Mouse (Mus musculus) hindbrain, embryonic 16.5 days (tissue): ENCODE measurements at regions not wholly inside any gene's neighbourhood (a gene's known extent, or its start where the extent isn't known, plus 50 kb on each side); places are given as distances from the start of the nearest gene placed in this dataset.

Experiments
- ATAC-seq: fragments of 200-750 bp; cut with Nextera tagmentation; 2 replicates; pipeline ENCODE4 v1.8.0; 2017; ENCODE audit warnings: moderate TSS enrichment, moderate library complexity
- H3K27ac ChIP-seq: fragments of 300-500 bp; sonication (generic); 2 replicates; pipeline ENCODE4 v1.5.1; 2014; ENCODE audit warnings: low read depth, mild to moderate bottlenecking, control low read depth, low read length, moderate library complexity
- H3K27me3 ChIP-seq: fragments of 300-500 bp; sonication (generic); replicated peaks from 2 replicates; pipeline ENCODE4 v1.6.1; 2014; ENCODE audit warnings: low read length; ENCODE audit not compliant: control insufficient read depth, insufficient read depth
- H3K36me3 ChIP-seq: fragments of 300-500 bp; sonication (generic); 2 replicates; pipeline ENCODE4 v1.6.1; 2014; ENCODE audit warnings: mild to moderate bottlenecking, low read length, moderate library complexity, mixed read lengths; ENCODE audit not compliant: control insufficient read depth, insufficient read depth
- H3K4me1 ChIP-seq: fragments of 300-500 bp; sonication (generic); 2 replicates; pipeline ENCODE4 v1.6.1; 2014; ENCODE audit warnings: low read depth, low read length; ENCODE audit not compliant: control insufficient read depth, insufficient read depth
- H3K4me2 ChIP-seq: fragments of 300-500 bp; sonication (generic); 2 replicates; pipeline ENCODE4 v1.6.1; 2014; ENCODE audit warnings: mild to moderate bottlenecking, low read length, control low read depth, moderate library complexity
- H3K4me3 ChIP-seq: fragments of 300-500 bp; sonication (generic); 2 replicates; pipeline ENCODE4 v1.5.1; 2014; ENCODE audit warnings: mild to moderate bottlenecking, low read length, control low read depth, moderate library complexity
- H3K9ac ChIP-seq: fragments of 300-500 bp; sonication (generic); 2 replicates; pipeline ENCODE4 v1.6.1; 2014; ENCODE audit warnings: low read depth, mild to moderate bottlenecking, control low read depth, low read length, moderate library complexity
- H3K9me3 ChIP-seq: fragments of 300-500 bp; sonication (generic); 2 replicates; pipeline ENCODE4 v1.6.1; 2014; ENCODE audit warnings: mild to moderate bottlenecking, low read length, moderate library complexity; ENCODE audit not compliant: control insufficient read depth
- WGBS: fragments of 180-500 bp; shearing (Covaris S2); extraction: QIAGEN DNeasy Blood & Tissue Kit; methylation state at CpG from one replicate; pipeline ENCODE4 v1.1.7; 2014; 5-methylcytosine and 5-hydroxymethylcytosine counted together

- Histone ChIP-seq H3K9me3 (no peaks in the 10 kb centered on the region), H3K36me3 (no peaks in the 10 kb centered on the region)
- ATAC-seq = peak; percentile 78; the same call in 1 of the 2 replicates
Measured at GRCm38 (mm10) chr14:86350526-86350925, 790.5 kb downstream of the Diaph3 start.

GRCm38 (mm10) chr14:86339007-86339406 is 802.0 kb downstream of the Diaph3 start:
- H3K4me2 ChIP-seq = no peak overlapping the region
- H3K36me3 ChIP-seq = no peaks in the 10 kb centered on the region
- no peak overlapping the region for H3K9ac ChIP-seq
- ATAC-seq = no peak
- no peaks in the 10 kb centered on the region for H3K27me3 ChIP-seq
- WGBS = 74% methylated on average over 6 of the region's 6 CpGs
- no peaks in the 10 kb centered on the region for H3K4me1 ChIP-seq
- no peak overlapping the region for H3K4me3 ChIP-seq
- no peak overlapping the region for H3K27ac ChIP-seq
- no peaks in the 10 kb centered on the region for H3K9me3 ChIP-seq

More at GRCm38 (mm10) chr14:86350526-86350925, 790.5 kb downstream of the Diaph3 start:
- Histone ChIP-seq H3K27ac (no peak overlapping the region), H3K9ac (no peak overlapping the region), H3K4me1 (no peaks in the 10 kb centered on the region), H3K4me2 (no peak overlapping the region), H3K27me3 (no peaks in the 10 kb centered on the region), H3K4me3 (no peak overlapping the region)
- 43% methylated on average over 1 of the region's 1 CpGs for WGBS

DNA sequence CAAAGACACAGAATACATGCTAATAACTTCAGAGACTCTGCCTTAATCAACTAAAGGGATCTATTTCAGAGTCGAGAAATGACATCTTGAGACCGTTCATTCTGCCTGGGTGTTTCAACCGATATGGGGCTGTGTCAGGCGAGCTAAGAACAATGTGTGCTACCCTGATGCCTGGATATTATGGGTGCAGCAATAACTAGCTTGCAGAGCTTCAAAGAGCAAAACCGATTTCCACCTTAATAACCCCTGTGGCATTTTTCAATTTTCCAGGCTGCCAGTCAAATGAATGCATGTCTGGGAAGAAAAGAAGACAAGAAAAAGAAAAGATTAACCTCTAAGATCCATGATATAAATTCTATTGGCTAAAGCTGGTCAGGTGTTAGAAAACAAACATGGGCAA is 804.0 kb downstream of the Diaph3 start:
- Histone ChIP-seq H3K36me3 (no peaks in the 10 kb centered on the region), H3K9ac (no peak overlapping the region), H3K9me3 (no peaks in the 10 kb centered on the region), H3K4me1 (no peaks in the 10 kb centered on the region), H3K4me3 (no peak overlapping the region), H3K27me3 (no peaks in the 10 kb centered on the region), H3K27ac (no peak overlapping the region), H3K4me2 (no peak overlapping the region)
- 78% methylated on average over 5 of the region's 5 CpGs for WGBS
- no peak for ATAC-seq

DNA sequence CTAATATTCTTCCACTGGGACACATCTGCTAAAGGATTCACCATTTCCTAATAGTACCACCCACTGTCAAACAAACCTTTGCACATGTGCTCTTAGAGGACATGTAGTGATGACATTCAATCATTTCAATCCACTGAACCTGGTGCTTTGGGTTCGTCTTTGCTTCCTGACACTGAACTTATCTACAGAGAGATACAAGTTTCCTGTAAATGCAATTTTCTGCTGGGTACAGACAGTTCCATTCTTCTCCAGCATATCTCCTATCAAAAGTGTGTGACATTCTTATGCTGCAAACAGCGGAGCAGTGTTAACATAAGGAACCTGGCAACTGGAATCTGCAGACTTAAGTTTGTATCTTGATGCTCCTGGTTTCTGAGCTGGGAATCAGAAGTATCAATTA is 805.8 kb downstream of the Diaph3 start:
- 88% methylated on average over 2 of the region's 2 CpGs for WGBS
- Histone ChIP-seq H3K36me3 (no peaks in the 10 kb centered on the region), H3K27ac (no peak overlapping the region), H3K4me3 (no peak overlapping the region), H3K4me1 (no peaks in the 10 kb centered on the region), H3K4me2 (no peak overlapping the region), H3K9ac (no peak overlapping the region), H3K9me3 (no peaks in the 10 kb centered on the region), H3K27me3 (no peaks in the 10 kb centered on the region)
- ATAC-seq = no peak

- ATAC-seq = no peak
- WGBS = 74% methylated on average over 3 of the region's 3 CpGs
- no peaks in the 10 kb centered on the region for H3K9me3 ChIP-seq
- no peaks in the 10 kb centered on the region for H3K27me3 ChIP-seq
- H3K4me1 ChIP-seq = no peaks in the 10 kb centered on the region; the same call in 1 of the 2 replicates
- no peak overlapping the region for H3K27ac ChIP-seq
- no peak overlapping the region for H3K9ac ChIP-seq
- H3K4me3 ChIP-seq = no peak overlapping the region
- no peaks in the 10 kb centered on the region for H3K36me3 ChIP-seq
- no peak overlapping the region for H3K4me2 ChIP-seq
Measured at GRCm38 (mm10) chr14:86329176-86329575, 811.9 kb downstream of the Diaph3 start.

DNA sequence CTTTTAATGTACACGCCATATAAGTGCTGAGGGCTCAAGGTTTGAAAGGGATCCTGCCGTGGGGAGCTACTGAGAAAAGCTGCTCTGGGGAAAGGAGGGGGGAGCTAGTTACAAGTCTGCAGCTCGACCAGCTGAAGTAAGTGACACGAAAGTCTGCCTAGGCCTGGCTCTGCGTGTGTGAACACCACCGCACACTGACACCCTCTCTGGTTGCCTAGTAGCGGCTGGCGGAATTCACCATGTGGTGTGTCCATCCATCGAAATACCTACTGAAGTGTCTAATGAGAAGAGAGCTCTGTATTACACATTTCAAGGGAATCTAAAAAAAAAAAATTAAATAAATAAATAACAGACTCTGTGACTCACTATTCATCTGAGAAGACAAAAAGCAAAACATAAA is 813.4 kb downstream of the Diaph3 start:
- no peaks in the 10 kb centered on the region; the same call in 1 of the 2 replicates for H3K4me1 ChIP-seq
- no peak overlapping the region for H3K9ac ChIP-seq
- H3K27me3 ChIP-seq = no peaks in the 10 kb centered on the region
- H3K27ac ChIP-seq = no peak overlapping the region
- no peaks in the 10 kb centered on the region for H3K9me3 ChIP-seq
- no peak overlapping the region for H3K4me2 ChIP-seq
- no peaks in the 10 kb centered on the region for H3K36me3 ChIP-seq
- no peak overlapping the region for H3K4me3 ChIP-seq
- WGBS = 36% methylated on average over 9 of the region's 9 CpGs
- peak; percentile 85 for ATAC-seq

GRCm38 (mm10) chr14:86322365-86322764 is 818.7 kb downstream of the Diaph3 start:
- no peaks in the 10 kb centered on the region for H3K36me3 ChIP-seq
- no peak overlapping the region for H3K4me2 ChIP-seq
- no peaks in the 10 kb centered on the region for H3K27me3 ChIP-seq
- no peak overlapping the region for H3K9ac ChIP-seq
- no peak overlapping the region for H3K4me3 ChIP-seq
- WGBS = 73% methylated on average over 7 of the region's 7 CpGs
- H3K9me3 ChIP-seq = no peaks in the 10 kb centered on the region
- H3K4me1 ChIP-seq = no peaks in the 10 kb centered on the region
- no peak overlapping the region for H3K27ac ChIP-seq
- no peak for ATAC-seq

DNA sequence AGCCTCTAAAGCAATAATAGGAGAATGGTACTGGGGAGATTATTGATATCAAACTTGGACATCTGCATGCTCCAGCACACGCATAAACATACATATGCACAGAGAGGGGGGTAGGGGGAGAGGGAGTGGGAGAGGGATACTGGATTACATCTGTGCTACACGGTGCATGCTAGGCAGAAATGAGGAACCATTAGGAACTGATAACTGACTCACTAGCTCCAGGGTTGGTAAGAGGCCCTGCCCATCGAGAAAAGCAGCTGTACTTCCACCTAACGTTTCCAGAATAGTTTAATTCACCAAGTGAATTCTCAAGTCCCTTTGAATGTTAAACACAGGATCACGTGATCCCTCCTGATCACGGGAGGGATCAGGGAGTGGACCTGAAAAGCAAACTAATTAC is 825.1 kb downstream of the Diaph3 start:
- WGBS = 88% methylated on average over 6 of the region's 6 CpGs

DNA sequence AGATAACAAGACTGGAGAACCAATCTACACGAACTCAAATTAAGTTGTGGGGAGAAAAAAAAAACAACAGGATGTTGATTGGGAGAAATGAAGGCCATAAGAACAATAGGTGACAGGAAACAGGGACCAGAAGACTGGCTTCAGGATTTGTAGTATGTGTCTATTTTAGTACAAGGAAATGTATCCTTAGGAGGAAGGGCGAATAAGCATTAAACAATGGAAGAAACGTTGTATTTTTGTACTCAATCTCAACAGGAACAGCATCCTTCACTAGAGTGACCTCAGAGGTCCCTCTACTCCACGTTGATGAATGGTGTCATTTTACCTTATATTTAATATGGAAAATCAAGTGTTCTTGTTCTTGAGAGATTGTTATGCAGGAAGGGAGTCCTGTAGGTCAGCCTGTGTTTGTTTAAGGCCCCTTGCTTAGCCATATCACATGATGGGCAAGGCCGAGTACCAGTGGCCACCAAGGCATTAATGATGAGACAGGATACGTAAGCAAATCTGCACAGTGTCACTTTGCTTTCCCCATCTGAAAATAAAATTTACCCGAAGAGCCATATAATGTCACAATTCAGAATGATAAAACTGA is 832.0 kb downstream of the Diaph3 start:
- Histone ChIP-seq H3K27me3 (no peaks in the 10 kb centered on the region), H3K4me3 (no peak overlapping the region), H3K4me2 (no peak overlapping the region), H3K4me1 (no peaks in the 10 kb centered on the region), H3K9ac (no peak overlapping the region), H3K27ac (no peak overlapping the region), H3K9me3 (no peaks in the 10 kb centered on the region), H3K36me3 (no peaks in the 10 kb centered on the region)
- WGBS = 78% methylated on average over 7 of the region's 7 CpGs
- no peak for ATAC-seq

More for the DNA sequence above, 825.1 kb downstream of the Diaph3 start:
- no peaks in the 10 kb centered on the region for H3K9me3 ChIP-seq
- no peak overlapping the region for H3K4me3 ChIP-seq
- no peaks in the 10 kb centered on the region for H3K4me1 ChIP-seq
- no peak overlapping the region for H3K4me2 ChIP-seq
- H3K27me3 ChIP-seq = no peaks in the 10 kb centered on the region
- no peak for ATAC-seq
- no peaks in the 10 kb centered on the region for H3K36me3 ChIP-seq
- no peak overlapping the region for H3K27ac ChIP-seq
- H3K9ac ChIP-seq = no peak overlapping the region

DNA sequence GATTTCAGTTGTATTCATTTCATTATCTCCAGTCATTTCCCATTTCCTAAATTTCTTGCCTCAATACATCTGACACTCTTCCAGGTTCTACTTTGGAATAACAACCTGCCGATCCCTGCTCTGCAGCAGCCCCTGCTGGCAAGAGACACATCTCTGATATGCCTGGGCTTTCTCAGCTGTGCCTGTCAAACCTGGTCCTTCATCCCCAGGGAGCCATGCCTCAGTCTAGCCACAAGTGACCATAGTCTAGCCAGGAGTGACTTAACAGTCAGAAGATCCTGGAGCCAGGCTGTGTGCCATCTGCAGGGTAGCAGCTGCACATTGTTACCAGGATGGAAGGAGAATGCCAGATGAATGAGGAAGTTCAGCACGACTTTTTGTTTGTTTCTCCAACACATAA is 833.2 kb downstream of the Diaph3 start:
- Histone ChIP-seq H3K4me2 (no peak overlapping the region), H3K4me1 (no peaks in the 10 kb centered on the region), H3K27ac (no peak overlapping the region), H3K4me3 (no peak overlapping the region), H3K9ac (no peak overlapping the region), H3K27me3 (no peaks in the 10 kb centered on the region), H3K36me3 (no peaks in the 10 kb centered on the region), H3K9me3 (no peaks in the 10 kb centered on the region)
- WGBS = 35% methylated on average over 2 of the region's 2 CpGs
- ATAC-seq = peak; percentile 63
